Mouse (Mus musculus): Measurements from ENCODE around the gene Fzd1. TPM values are rescaled to one million over a fixed set of nuclear protein-coding genes. Genes with fewer than 3 reads are reported as not detected.

Gene Fzd1
- 54.6 and 63.6 TPM in 2 replicates for polyA plus RNA-seq (2012; rRNA removed)

GRCm38 (mm10) chr5:4757902-4758301 lies at the start of gene Fzd1:
Gene Fzd1 (minus strand): TSS chr5:4758035.
- Histone ChIP-seq H3K4me3 (replicated peaks; ENCODE audit: extremely low read depth, low read depth, low read length) (peak within 1 kb of the TSS; percentile 78), H3K4me1 (ENCODE audit: control insufficient read depth, insufficient read depth, low read length) (peaks cover 2% of the 10 kb centered on the region; the same call in 1 of the 2 replicates)
- TF ChIP-seq POLR2A (IDR thresholded peaks at IDR 0.05; ENCODE audit: borderline replicate concordance, extremely low read depth, low read depth, low read length): peak; percentile 72
- no peak for TF ChIP-seq CTCF (IDR thresholded peaks at IDR 0.05; ENCODE audit: insufficient read depth, low read length)
- DNase-seq: peak; percentile 91
- under 1% methylated on average over 33 of the region's 33 CpGs for WGBS

DNA sequence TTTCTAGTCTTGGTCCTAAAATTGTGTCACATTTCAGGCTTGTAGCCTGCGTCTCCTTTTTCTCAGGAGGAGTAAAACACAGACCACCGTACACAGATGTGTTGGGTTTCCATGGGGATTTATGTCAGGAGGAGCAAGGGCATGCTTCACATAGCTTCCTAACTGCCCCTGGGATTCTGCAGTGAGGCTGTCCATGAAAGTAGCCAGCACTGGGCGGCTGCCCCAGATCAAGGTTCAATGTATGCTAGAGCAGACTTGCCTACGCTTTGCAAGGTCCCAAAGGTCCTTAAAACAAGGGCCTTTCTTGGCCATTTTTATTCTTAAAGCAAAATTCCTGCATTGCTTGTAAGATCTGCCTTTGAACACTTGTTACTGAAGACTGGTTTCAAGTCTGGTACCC lies 47.4 kb upstream of the Fzd1 start:
- no peak for DNase-seq
- no peaks in the 10 kb centered on the region for H3K4me1 ChIP-seq (ENCODE audit: control insufficient read depth, insufficient read depth, low read length)
- H3K4me3 ChIP-seq (replicated peaks; ENCODE audit: extremely low read depth, low read depth, low read length): no peak overlapping the region
- 92% methylated on average over 4 of the region's 4 CpGs for WGBS
- TF ChIP-seq POLR2A (IDR thresholded peaks at IDR 0.05; ENCODE audit: borderline replicate concordance, extremely low read depth, low read depth, low read length) (no peak), CTCF (IDR thresholded peaks at IDR 0.05; ENCODE audit: insufficient read depth, low read length) (no peak)

DNA sequence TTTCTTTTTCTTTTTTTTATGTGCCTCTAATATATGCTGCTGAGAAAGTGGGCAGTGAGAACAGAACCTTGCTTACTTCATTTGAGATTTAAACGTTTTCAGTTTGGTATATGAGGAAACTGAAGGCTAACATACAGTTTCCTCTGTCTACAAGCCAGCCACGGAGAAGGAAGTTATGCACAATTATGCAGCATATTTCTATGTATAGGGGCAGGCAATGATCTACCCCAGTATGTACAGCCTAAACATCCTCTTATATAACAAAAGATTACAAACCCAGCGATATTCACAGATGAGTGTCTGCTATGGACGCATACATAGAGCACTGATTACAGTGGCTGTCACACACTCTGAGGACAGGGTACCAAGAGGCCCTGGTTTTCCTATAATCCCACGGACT lies 45.9 kb upstream of the Fzd1 start:
- DNase-seq: no peak
- Histone ChIP-seq H3K4me1 (ENCODE audit: control insufficient read depth, insufficient read depth, low read length) (no peaks in the 10 kb centered on the region), H3K4me3 (replicated peaks; ENCODE audit: extremely low read depth, low read depth, low read length) (no peak overlapping the region)
- TF ChIP-seq CTCF (IDR thresholded peaks at IDR 0.05; ENCODE audit: insufficient read depth, low read length) (no peak), POLR2A (IDR thresholded peaks at IDR 0.05; ENCODE audit: borderline replicate concordance, extremely low read depth, low read depth, low read length) (no peak)
- WGBS: 49% methylated on average over 5 of the region's 5 CpGs

DNA sequence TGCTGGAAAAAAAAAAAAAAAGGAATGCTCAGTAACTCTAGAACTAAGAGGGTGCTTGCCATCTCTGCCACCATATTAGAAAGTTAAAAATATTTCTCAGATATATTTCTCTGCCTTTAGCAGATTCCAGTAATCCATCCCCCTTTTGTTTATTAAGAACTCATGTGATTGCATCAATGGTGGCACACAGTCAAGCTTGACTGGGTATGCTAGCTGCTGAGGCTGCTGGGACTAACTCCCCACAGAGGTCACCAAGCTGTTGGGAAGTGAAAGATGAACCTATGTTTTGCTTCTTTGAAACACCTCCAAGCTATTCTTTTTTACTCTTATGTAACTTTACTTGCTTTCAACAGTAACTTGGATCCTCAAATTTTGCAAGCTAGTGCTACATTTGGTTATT lies 44.1 kb upstream of the Fzd1 start:
- H3K4me3 ChIP-seq (replicated peaks; ENCODE audit: extremely low read depth, low read depth, low read length): no peak overlapping the region
- no peak for DNase-seq
- no peak for TF ChIP-seq CTCF (IDR thresholded peaks at IDR 0.05; ENCODE audit: insufficient read depth, low read length)
- no peak for TF ChIP-seq POLR2A (IDR thresholded peaks at IDR 0.05; ENCODE audit: borderline replicate concordance, extremely low read depth, low read depth, low read length)
- H3K4me1 ChIP-seq (ENCODE audit: control insufficient read depth, insufficient read depth, low read length): no peaks in the 10 kb centered on the region

DNA sequence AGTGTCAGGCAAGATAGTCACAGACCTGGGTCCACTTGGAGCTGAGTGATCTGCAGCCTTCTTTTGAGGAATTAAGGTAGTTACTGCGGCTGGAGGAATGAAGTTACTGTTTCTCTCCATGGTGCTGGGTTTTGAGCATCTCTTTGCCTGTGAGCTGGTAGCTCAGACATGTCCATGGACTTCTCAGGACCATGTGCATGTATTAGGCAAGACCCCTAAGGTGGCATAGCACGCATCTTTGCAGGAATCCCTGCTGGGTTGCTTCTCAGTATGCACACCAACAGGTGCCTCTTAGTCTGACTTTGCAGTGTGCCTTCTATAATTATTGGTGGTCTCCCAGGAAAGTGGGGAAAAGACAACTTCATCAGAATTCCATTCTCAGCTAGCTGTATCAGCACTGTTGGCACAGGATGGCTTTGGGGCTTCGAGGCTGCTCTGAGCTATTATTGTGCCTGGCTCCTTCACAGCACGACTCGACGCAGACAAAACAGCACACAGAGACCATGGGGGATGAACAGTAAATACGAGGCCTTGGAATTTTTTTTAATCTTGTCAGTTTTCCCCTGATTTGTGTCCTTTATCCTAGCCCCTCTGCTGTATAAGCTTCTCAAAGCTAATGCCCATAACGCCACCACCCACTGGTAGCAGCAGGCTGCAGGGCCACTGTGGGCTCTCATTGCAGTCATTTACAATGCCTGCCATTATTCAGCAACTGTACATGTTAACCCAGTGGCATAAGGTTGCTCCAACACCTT lies 43.4 kb upstream of the Fzd1 start:
- no peak for DNase-seq
- Histone ChIP-seq H3K4me1 (ENCODE audit: control insufficient read depth, insufficient read depth, low read length) (no peaks in the 10 kb centered on the region), H3K4me3 (replicated peaks; ENCODE audit: extremely low read depth, low read depth, low read length) (no peak overlapping the region)
- WGBS: 87% methylated on average over 8 of the region's 8 CpGs
- TF ChIP-seq CTCF (IDR thresholded peaks at IDR 0.05; ENCODE audit: insufficient read depth, low read length) (no peak), POLR2A (IDR thresholded peaks at IDR 0.05; ENCODE audit: borderline replicate concordance, extremely low read depth, low read depth, low read length) (no peak)

DNA sequence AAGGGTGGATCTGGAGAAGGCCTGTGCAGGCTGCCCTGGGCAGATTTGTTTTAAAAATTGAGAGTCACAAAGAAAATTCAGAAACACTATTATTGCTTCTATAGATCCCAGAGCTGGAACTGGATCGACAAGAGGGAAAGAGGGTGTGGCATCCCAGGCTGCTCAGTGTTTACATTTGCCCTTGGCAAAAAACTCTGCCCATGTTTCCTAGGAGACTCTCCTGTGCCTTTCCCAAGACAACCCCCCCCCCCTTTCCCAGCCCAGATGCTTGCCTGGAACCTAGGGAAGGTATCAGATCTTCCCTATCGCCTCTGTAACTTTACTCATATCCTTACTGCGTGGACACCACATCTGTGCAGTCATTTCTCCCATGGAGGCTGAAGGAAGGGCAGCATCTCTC lies 33.4 kb upstream of the Fzd1 start:
- Histone ChIP-seq H3K4me1 (ENCODE audit: control insufficient read depth, insufficient read depth, low read length) (no peaks in the 10 kb centered on the region), H3K4me3 (replicated peaks; ENCODE audit: extremely low read depth, low read depth, low read length) (no peak overlapping the region)
- no peak for TF ChIP-seq POLR2A (IDR thresholded peaks at IDR 0.05; ENCODE audit: borderline replicate concordance, extremely low read depth, low read depth, low read length)
- no peak for TF ChIP-seq CTCF (IDR thresholded peaks at IDR 0.05; ENCODE audit: insufficient read depth, low read length)
- 61% methylated on average over 3 of the region's 3 CpGs for WGBS
- DNase-seq: no peak

- no peak for DNase-seq
- Histone ChIP-seq H3K4me1 (ENCODE audit: control insufficient read depth, insufficient read depth, low read length) (no peaks in the 10 kb centered on the region), H3K4me3 (replicated peaks; ENCODE audit: extremely low read depth, low read depth, low read length) (no peak overlapping the region)
- 95% methylated on average over 4 of the region's 4 CpGs for WGBS
- TF ChIP-seq POLR2A (IDR thresholded peaks at IDR 0.05; ENCODE audit: borderline replicate concordance, extremely low read depth, low read depth, low read length): no peak
Observed at GRCm38 (mm10) chr5:4790265-4790664, 32.4 kb upstream of the Fzd1 start.

DNA sequence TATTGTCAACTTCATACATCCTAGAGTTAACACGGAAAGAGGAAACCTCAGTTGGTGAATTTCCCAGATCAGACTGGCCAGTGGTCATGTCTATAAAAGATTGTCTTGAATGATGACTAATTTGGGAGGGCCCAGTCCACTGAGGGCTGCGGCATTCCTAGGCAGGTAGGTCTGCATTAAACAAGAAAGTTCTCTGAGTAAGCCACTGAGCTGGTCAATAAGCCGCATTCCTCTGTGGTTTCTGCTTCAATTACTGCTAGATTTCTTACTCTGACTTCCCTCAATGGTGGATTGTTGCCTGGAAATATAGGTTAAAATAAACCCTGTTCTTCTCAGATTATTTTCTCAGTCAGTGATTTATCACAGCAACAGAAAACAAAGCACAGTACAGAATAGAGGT lies 30.6 kb upstream of the Fzd1 start:
- WGBS: 80% methylated on average over 3 of the region's 3 CpGs
- no peak overlapping the region for H3K4me3 ChIP-seq (replicated peaks; ENCODE audit: extremely low read depth, low read depth, low read length)
- no peaks in the 10 kb centered on the region for H3K4me1 ChIP-seq (ENCODE audit: control insufficient read depth, insufficient read depth, low read length)
- DNase-seq: no peak
- TF ChIP-seq POLR2A (IDR thresholded peaks at IDR 0.05; ENCODE audit: borderline replicate concordance, extremely low read depth, low read depth, low read length) (no peak), CTCF (IDR thresholded peaks at IDR 0.05; ENCODE audit: insufficient read depth, low read length) (no peak)

GRCm38 (mm10) chr5:4786816-4787215 lies 29.0 kb upstream of the Fzd1 start:
- 60% methylated on average over 3 of the region's 3 CpGs for WGBS
- no peak for DNase-seq
- TF ChIP-seq CTCF (IDR thresholded peaks at IDR 0.05; ENCODE audit: insufficient read depth, low read length): no peak
- TF ChIP-seq POLR2A (IDR thresholded peaks at IDR 0.05; ENCODE audit: borderline replicate concordance, extremely low read depth, low read depth, low read length): no peak
- no peak overlapping the region for H3K4me3 ChIP-seq (replicated peaks; ENCODE audit: extremely low read depth, low read depth, low read length)
- no peaks in the 10 kb centered on the region for H3K4me1 ChIP-seq (ENCODE audit: control insufficient read depth, insufficient read depth, low read length)

GRCm38 (mm10) chr5:4778274-4778673 lies 20.4 kb upstream of the Fzd1 start:
- DNase-seq: no peak
- Histone ChIP-seq H3K4me1 (ENCODE audit: control insufficient read depth, insufficient read depth, low read length) (no peaks in the 10 kb centered on the region), H3K4me3 (replicated peaks; ENCODE audit: extremely low read depth, low read depth, low read length) (no peak overlapping the region)
- 86% methylated on average over 3 of the region's 3 CpGs for WGBS
- no peak for TF ChIP-seq CTCF (IDR thresholded peaks at IDR 0.05; ENCODE audit: insufficient read depth, low read length)
- no peak for TF ChIP-seq POLR2A (IDR thresholded peaks at IDR 0.05; ENCODE audit: borderline replicate concordance, extremely low read depth, low read depth, low read length)
